Mouse (Mus musculus): ENCODE data around the gene Hist1h2bg. TPM values are rescaled to one million over a fixed set of nuclear protein-coding genes. Genes with fewer than 3 reads are reported as not detected.
A peak's percentile ranks its signal among the peaks of the same experiment; 100 is the strongest.
"Not testable (repeated sequence)": the region's sequence is repeated elsewhere in the genome, so short reads cannot be mapped to it uniquely, and the experiment has no call there.

Gene Hist1h2bg
- polyA plus RNA-seq, 1 experiment = 18.7 TPM

DNA sequence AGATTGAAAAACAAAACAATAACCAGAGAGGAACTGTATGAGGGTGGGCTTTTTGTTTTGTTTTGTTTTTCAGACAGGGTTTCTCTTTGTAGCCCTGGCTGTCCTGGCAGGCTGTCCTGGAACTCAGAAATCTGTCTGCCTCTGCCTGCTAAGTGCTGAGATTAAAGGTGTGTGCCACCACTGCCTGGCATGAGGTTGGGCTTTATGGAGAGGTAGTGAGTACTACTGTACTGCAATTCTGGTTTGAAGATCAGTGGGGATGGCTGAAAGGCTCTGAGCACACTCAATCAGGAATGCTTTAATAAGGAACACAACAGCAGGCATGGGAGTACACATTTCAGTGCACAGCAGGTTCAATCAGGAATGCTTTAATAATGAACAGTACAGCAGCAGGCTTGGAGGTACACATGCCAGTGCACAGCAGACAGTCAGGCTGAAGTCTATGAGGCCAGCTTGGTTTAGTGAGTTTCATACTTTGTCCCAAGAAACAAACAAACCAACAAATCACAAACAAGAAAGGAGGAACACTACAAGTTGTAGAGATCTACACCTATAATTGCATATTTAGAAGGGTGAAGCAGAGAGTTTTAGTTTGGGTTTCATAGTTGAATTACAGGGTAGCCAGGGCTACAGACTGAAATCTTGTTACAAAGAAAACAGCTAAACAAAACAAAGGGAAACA, 12.3 kb downstream of the Hist1h2bg start:
- Histone ChIP-seq H3K4me3 (replicated peaks) (peak overlapping the region; percentile 67), H3K9me3 (ENCODE audit: control insufficient read depth, low read length) (no peaks in the 10 kb centered on the region), H3K27me3 (ENCODE audit: control insufficient read depth) (no peaks in the 10 kb centered on the region), H3K4me1 (ENCODE audit: control insufficient read depth) (peaks cover 73% of the 10 kb centered on the region), H3K36me3 (ENCODE audit: control insufficient read depth) (peaks cover 10% of the 10 kb centered on the region)
- TF ChIP-seq TAL1 (IDR thresholded peaks at IDR 0.05; ENCODE audit: low read length) (no peak), GATA1 (IDR thresholded peaks at IDR 0.05; ENCODE audit: low read length) (no peak)

DNA sequence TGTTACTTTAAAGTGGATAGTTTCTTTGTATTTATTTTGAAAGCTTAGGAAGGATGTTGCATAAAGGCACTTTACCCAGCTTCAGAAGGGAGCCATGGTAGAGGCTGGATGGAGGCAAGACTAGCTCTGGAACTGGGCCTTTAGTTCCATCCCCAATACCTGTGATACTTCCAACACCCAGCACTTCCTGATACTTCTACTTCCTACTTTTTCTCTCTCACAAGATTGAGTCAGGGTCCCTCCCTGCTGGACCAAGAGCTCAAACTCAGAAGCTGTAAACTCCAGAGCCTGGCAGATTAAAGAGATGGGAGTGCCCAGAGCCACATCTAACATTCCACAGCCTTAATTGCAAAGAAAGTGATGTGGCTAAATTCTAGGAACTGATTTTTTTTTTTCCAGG, 13.1 kb downstream of the Hist1h2bg start:
- H3K4me1 ChIP-seq (ENCODE audit: control insufficient read depth) = peaks cover 74% of the 10 kb centered on the region
- H3K9me3 ChIP-seq (ENCODE audit: control insufficient read depth, low read length) = no peaks in the 10 kb centered on the region
- no peak for TF ChIP-seq TAL1 (IDR thresholded peaks at IDR 0.05; ENCODE audit: low read length)
- TF ChIP-seq GATA1 (IDR thresholded peaks at IDR 0.05; ENCODE audit: low read length) = no peak
- no peaks in the 10 kb centered on the region for H3K27me3 ChIP-seq (ENCODE audit: control insufficient read depth)
- peaks cover 7% of the 10 kb centered on the region for H3K36me3 ChIP-seq (ENCODE audit: control insufficient read depth)
- peak overlapping the region; percentile 67 for H3K4me3 ChIP-seq (replicated peaks)

DNA sequence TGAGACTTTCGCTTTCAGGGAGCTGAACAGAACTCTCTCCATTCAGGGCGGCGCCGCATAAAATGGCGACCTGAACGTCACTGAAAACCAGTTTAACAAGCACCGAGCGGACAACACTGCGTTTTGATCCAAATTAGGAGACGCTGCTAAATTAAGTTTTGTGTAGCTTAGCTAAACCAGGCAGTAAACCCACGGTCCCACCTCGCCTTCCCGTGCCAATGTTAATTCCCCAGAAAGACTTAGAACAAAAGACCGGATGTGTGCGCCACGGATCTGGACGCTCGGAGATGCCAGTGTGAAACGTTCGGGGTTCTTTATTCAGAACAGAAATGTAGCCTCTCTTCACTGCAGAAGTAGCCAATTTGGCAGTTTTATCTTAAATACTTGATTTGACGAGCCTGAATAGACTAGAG, 13.8 kb downstream of the Hist1h2bg start:
- TF ChIP-seq GATA1 (IDR thresholded peaks at IDR 0.05; ENCODE audit: low read length) = no peak
- no peak for TF ChIP-seq TAL1 (IDR thresholded peaks at IDR 0.05; ENCODE audit: low read length)
- Histone ChIP-seq H3K4me3 (replicated peaks) (peak overlapping the region; percentile 67), H3K27me3 (ENCODE audit: control insufficient read depth) (no peaks in the 10 kb centered on the region), H3K4me1 (ENCODE audit: control insufficient read depth) (peaks cover 71% of the 10 kb centered on the region), H3K36me3 (ENCODE audit: control insufficient read depth) (peaks cover 4% of the 10 kb centered on the region; the same call in 1 of the 2 replicates), H3K9me3 (ENCODE audit: control insufficient read depth, low read length) (no peaks in the 10 kb centered on the region)

DNA sequence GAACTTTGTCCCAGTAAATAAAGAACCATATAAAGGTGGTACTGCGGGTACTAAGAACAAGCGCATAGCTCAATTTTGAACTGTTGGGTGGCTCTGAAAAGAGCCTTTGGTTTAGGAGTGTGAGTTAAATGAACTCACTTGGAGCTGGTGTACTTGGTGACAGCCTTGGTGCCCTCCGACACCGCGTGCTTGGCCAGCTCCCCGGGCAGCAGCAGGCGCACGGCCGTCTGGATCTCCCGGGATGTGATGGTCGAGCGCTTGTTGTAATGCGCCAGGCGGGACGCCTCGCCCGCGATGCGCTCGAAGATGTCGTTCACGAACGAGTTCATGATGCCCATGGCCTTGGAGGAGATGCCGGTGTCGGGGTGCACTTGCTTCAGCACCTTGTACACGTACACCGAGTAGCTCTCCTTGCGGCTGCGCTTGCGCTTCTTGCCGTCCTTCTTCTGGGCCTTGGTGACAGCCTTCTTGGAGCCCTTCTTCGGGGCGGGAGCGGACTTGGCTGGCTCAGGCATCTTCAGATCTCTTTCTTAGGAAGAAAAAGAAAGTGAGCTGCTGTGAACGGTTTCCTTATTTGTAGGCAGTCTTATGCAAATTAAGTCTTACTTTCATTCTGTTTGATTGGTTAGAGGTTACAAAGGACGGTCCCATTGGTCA, 14.4 kb downstream of the Hist1h2bg start:
- Histone ChIP-seq H3K4me3 (replicated peaks) (peak overlapping the region; percentile 67), H3K4me1 (ENCODE audit: control insufficient read depth) (peaks cover 67% of the 10 kb centered on the region)
- not testable (repeated sequence) for H3K9me3 ChIP-seq (ENCODE audit: control insufficient read depth, low read length); H3K36me3 ChIP-seq (ENCODE audit: control insufficient read depth); H3K27me3 ChIP-seq (ENCODE audit: control insufficient read depth)

DNA sequence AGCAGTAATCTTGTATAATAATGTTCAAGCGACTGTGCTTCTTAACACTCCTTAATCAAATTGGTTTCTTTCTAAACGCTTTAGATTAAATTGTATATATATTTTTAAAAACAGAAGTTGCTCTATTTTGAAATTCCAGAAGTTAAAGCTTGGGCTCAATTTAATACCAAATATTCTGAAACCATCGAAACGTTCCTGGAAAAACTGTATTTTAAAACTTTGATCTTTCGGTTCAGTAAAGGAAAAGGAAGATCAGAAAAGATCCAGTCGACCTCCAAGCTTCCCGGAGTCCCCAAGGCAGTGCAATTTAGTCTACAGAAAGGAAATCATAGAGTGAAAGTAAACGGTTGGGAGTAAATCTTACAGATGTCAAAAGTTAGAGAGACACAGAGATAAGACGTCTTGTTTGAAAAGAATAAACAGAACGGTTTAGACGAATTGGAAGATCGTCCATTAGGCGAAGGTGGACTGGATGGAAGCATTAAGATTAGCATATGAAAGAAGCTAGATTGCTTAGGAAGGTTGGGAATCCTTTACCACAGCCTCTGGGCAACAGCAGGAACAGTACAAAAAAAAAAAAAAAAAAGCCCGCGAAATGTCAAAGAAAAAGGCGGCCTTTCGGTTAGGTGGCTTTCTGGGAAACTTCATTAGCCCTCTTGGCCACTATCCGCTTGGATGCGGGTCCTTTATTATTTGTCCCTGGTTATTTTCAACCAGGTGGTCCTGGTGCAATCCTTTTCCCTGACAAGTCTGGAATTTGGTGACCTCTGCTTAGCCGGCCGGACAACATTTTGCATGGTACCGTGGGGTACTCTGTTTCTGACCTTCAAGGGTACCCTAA, 15.1 kb downstream of the Hist1h2bg start:
- Histone ChIP-seq H3K4me3 (replicated peaks) (peak overlapping the region; percentile 67), H3K36me3 (ENCODE audit: control insufficient read depth) (peaks cover 4% of the 10 kb centered on the region; the same call in 1 of the 2 replicates), H3K9me3 (ENCODE audit: control insufficient read depth, low read length) (no peaks in the 10 kb centered on the region), H3K27me3 (ENCODE audit: control insufficient read depth) (no peaks in the 10 kb centered on the region), H3K4me1 (ENCODE audit: control insufficient read depth) (peaks cover 61% of the 10 kb centered on the region)
- TF ChIP-seq GATA1 (IDR thresholded peaks at IDR 0.05; ENCODE audit: low read length) = no peak
- no peak for TF ChIP-seq TAL1 (IDR thresholded peaks at IDR 0.05; ENCODE audit: low read length)

DNA sequence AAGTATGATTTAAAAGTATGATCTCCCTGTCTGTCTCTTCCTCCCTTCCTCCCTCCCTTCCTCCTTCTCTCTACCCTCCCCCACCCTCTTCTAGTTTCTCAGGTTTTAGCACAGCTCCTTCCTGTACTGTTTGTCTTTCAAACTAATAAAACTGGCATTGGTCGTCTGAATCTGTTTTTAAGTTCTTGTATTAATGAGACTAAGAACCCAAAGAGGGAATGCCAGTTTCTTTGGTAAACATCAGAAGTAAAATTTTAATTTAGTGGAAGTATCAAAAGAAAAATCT, 15.7 kb downstream of the Hist1h2bg start:
- Histone ChIP-seq H3K36me3 (ENCODE audit: control insufficient read depth) (peaks cover 6% of the 10 kb centered on the region), H3K9me3 (ENCODE audit: control insufficient read depth, low read length) (peaks cover 2% of the 10 kb centered on the region; the same call in 1 of the 2 replicates), H3K4me1 (ENCODE audit: control insufficient read depth) (peaks cover 58% of the 10 kb centered on the region), H3K4me3 (replicated peaks) (peak overlapping the region; percentile 67), H3K27me3 (ENCODE audit: control insufficient read depth) (no peaks in the 10 kb centered on the region)
- TF ChIP-seq GATA1 (IDR thresholded peaks at IDR 0.05; ENCODE audit: low read length) (no peak), TAL1 (IDR thresholded peaks at IDR 0.05; ENCODE audit: low read length) (no peak)

DNA sequence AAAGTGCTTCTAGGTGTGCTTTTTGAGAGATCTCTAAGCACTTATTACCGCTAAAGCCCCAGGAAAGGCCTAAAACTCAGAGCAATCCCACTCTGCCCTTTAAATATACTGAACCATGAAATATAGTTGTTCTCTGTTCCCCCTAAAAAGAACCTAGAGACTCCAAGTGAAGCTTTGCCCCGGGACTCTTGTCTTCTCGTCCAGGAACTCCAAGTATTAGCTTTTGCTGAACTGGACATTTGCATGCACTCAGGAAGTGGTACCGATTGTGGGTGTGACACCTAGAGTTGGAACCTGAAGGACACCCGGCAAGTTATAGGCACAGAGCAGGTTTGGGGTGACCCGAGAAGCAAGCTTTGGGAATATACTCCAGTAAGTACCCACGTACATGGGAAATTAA, 20.0 kb downstream of the Hist1h2bg start:
- no peaks in the 10 kb centered on the region for H3K27me3 ChIP-seq (ENCODE audit: control insufficient read depth)
- H3K4me3 ChIP-seq (replicated peaks) = no peak overlapping the region
- H3K4me1 ChIP-seq (ENCODE audit: control insufficient read depth) = peaks cover 69% of the 10 kb centered on the region
- TF ChIP-seq TAL1 (IDR thresholded peaks at IDR 0.05; ENCODE audit: low read length) = no peak
- TF ChIP-seq GATA1 (IDR thresholded peaks at IDR 0.05; ENCODE audit: low read length) = no peak
- peaks cover 3% of the 10 kb centered on the region; the same call in 1 of the 2 replicates for H3K9me3 ChIP-seq (ENCODE audit: control insufficient read depth, low read length)
- H3K36me3 ChIP-seq (ENCODE audit: control insufficient read depth) = peaks cover 5% of the 10 kb centered on the region

DNA sequence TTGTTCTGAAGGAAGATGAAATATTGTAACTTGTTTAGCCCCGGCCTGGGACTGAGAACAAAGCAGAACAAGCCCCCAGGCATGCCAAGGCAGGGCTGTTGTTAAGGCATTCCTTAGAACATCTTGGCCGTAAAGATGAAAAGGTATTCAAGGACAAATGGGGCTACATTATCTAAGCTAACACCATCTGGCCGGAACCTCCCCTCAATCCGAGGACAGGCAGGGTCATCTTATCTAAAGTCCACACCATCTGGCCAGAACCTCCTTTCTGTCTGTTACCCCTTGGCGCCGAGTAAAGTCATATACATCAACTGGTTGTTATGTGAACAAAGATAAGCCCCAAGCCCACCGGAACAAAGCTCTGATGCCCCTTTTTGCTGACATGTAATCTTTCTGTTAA, 20.7 kb downstream of the Hist1h2bg start:
- H3K4me3 ChIP-seq (replicated peaks); H3K9me3 ChIP-seq (ENCODE audit: control insufficient read depth, low read length); H3K36me3 ChIP-seq (ENCODE audit: control insufficient read depth); H3K27me3 ChIP-seq (ENCODE audit: control insufficient read depth): not testable (repeated sequence)
- peaks cover 69% of the 10 kb centered on the region for H3K4me1 ChIP-seq (ENCODE audit: control insufficient read depth)

DNA sequence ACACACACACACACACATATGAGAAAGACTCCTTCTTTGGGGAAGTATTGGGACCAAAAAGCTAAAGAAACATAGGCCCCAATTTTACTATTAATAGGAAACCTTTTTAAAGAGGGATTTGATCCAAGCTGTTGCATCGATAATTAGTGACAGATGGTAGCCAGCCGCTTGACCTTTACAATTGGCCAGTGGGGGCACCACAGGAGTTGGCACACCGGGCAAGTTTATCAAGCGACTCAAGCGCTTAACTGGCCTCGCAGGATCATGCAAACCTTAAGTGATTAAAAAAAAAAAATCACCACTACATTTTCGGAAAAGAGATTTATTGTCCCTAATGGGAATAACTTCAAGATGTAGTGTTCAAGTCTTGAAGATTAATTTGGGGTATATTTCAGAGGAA, 21.4 kb downstream of the Hist1h2bg start:
- Histone ChIP-seq H3K4me3 (replicated peaks) (no peak overlapping the region), H3K4me1 (ENCODE audit: control insufficient read depth) (peaks cover 73% of the 10 kb centered on the region), H3K9me3 (ENCODE audit: control insufficient read depth, low read length) (peaks cover 3% of the 10 kb centered on the region; the same call in 1 of the 2 replicates), H3K27me3 (ENCODE audit: control insufficient read depth) (no peaks in the 10 kb centered on the region), H3K36me3 (ENCODE audit: control insufficient read depth) (peaks cover 11% of the 10 kb centered on the region)
- TF ChIP-seq TAL1 (IDR thresholded peaks at IDR 0.05; ENCODE audit: low read length) = no peak
- no peak for TF ChIP-seq GATA1 (IDR thresholded peaks at IDR 0.05; ENCODE audit: low read length)

All from erythroblast, embryonic 14.5 days (primary cell).